Mouse (Mus musculus) cerebellum, adult 11-12 months (tissue): ENCODE data around the gene Oard1.
A peak's percentile ranks its signal among the peaks of the same experiment; 100 is the strongest.

Experiments
- DNase-seq: peaks from one replicate; pipeline ENCODE4 v3.0.0; 2022

The Oard1 gene

DNA sequence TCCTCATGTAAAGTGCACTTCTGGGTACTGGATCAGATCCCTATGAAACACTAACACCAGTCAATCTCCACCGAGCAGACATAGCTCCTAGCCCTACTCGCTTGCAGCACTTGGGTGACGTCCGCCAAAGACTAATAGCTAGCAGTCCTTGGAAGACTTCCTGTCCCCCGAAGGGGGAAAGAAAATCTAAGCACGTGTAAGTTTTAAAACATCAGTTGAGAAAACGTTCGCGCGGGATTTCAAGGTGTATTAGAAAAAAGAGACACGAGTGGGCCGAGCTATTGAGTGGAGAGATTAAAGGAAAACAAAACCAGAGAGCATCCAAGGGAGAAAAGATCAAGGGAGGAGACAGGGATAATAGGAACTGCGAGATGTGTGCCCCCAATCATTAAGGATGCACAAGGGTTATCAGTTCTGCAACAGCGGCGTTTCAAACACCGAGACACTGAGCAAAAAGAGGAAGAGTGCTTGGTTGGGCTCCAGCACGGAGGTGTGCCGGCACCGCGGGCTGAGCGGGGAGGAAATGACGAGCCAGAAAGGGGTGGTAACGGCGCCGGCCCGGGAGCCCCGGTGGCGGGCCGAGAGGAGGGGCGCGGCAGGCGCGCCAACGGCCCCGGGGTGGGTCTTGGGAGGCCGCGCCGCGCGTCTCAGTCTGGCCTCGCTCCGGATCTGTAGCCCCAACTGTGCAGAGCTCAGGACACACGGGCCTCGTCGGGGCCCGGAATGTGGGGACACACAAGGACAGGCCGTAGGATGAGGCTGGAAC is 1.1 kb upstream of the Oard1 start:
- peak; percentile 84 for DNase-seq

DNA sequence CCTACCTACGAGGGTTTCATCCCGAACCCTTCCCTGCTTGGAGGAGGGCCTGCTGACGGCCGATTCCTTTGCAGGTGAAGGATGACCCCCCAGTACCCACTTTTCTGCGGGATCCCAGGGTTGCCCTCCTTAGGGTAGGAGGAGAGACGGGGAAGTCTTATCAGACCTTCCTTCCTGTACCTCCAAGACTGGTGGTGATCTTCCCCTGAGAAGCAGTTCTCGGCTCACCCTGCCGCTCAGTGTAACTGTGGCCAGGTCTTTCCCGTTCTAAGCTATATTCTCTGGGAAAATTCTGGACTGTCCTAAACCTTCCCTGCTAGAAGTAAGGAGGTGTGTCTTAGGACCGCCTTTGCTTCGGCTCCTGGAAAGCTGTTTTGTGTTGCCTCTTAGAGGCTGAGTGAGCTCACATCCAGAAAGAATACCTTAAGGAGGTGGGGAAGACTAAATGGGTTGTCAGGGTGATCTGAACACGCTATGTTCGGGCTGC is 528 bp downstream of the Oard1 start:
- no peak for DNase-seq

DNA sequence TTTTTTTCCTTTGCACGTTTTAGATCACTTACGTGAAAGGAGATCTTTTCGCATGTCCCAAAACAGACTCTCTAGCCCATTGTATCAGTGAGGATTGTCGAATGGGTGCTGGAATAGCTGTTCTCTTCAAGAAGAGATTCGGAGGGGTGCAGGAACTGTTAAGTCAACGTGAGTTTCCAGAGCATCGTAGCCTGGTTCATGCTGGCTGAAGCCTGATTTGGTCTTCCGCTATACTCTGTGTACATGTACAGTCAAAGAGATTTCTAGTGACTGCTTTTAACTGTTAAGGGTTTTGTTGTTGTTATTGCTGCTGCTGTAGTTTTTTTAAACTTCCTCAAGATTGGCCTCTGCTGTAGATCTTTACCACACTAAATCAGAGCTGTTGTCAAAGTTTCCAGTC is 1.4 kb downstream of the Oard1 start:
- DNase-seq = no peak

DNA sequence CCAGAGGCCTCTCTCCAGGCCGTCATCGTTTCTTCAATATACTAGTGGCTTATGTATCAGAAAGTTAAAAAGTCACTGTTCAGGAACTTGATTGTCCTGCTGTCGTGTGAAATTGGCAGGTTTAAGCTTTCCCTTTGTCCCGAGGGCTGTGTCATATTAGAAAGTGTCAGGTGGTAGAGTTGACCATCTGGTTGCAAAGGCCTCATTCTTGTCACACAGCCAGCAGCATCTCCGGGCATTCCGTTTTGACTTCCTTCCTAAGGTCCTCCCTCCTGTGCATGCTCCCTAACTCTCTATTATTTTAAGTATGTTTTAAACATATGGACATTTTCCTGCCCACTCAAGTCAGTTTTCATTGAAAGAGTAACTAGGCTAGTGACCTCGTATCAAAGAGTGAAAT is 6.2 kb downstream of the Oard1 start:
- DNase-seq = peak; percentile 74

DNA sequence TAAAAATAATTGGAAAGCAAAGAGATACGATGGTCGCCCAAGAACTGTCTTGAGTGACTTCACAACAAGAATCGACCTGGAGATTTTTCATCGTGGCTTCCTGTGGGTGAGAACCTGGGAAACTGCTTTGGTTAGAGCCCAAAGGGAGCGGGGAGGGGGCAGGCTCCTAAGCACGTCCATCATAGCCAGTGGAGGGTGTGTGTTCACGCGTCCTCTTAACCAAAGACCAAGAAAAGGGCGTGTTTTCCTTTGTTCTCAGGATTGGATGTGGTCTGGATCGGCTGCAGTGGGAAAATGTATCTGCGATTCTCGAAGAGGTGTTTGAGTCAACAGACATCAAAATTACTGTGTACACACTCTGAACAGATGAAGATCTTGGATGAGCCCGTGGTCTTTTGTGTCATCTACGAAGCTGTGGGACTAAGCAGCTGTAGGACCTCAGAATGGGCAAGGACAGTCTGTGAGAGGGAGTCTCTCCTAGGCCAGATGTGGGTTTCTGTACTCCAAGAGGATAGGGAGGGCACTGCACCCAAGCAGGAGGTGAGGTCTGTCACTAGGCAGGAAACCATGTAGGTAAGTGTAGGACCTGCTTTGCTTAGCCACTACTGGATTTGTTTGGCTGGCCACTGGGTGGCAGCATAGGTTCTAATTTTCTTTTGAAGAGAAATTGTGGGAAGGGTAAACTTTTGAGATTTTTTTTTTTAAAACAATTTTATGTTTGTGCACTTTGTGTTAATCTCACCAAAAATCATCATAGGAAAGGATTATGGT is 6.8 kb downstream of the Oard1 start:
- peak; percentile 47 for DNase-seq

DNA sequence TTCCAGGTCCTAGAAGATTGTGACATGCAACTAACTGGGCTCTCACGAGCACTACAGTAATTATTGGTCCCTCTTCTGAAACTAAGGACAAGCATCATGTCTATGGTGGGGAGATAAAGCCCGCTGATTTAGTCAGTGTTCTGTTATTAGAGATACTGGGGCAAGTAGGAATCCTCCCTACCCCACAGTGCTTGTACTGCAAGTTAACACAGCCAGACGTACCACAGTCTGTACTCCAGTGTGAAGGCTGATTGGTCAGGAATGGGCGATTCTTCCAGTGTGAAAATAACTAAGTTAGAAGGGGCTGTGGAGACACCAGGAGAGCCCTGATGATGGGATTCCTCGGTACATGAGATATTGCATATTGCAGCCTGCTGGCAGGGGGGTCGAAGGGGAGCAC is 7.7 kb downstream of the Oard1 start:
- DNase-seq = no peak

DNA sequence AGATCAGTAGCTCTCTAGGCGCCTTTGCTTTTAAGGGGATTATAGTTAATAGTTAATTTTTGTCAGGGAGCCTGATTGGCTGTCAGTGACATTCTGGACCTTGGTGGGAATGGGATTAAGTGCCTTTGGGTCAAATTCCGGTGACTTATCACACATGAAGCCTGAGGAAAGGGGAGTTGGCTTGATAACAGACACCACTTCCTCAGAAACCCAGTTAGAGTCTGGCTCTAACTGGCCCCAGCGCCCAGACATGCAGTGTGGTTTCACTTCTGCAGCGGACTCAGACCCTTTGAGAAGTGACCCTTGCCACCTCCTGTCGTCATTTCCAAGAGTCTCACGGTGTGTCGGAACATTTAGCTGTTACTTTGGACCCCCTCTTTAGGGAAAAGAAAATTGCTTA is 8.4 kb downstream of the Oard1 start:
- no peak for DNase-seq

DNA sequence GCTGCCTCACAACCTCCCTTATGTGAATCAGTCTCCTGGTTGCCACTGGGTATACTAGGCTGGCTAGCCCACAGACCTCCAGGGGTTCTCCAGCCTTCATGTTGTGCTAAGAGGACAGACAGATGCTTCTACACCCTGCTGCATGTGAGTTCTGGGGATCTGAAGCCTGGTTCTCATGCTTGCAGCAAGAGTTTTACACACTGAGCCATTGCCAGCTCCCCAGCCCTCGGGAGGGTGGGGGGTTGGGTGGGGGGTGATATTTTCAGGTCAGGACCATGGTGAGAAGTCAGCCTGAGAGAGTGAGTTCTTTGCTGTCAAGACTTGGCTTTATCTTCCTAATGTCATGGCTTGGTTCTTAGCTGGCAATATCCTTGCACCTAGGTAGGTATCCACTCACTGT is 9.0 kb downstream of the Oard1 start:
- DNase-seq = no peak

DNA sequence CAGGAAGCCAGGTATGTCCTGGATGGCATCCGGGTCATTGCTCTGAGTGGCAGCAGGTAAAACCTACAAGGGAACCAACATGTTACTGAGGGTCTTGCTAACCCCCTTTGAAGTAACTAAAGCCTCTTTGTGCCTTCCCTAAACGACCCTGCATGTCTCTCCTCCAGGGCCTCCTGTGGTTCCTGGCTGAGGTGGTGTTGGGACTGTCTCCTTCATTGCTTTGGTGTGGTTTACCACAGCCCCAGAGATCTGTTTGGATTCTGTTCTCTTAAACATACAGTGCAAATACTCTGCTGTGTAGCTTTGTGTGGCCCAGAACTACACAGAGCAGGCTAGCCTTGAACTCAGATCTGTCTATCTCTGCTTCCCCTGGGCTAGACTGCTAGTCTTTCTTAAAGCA is 9.8 kb downstream of the Oard1 start:
- DNase-seq = no peak

DNA sequence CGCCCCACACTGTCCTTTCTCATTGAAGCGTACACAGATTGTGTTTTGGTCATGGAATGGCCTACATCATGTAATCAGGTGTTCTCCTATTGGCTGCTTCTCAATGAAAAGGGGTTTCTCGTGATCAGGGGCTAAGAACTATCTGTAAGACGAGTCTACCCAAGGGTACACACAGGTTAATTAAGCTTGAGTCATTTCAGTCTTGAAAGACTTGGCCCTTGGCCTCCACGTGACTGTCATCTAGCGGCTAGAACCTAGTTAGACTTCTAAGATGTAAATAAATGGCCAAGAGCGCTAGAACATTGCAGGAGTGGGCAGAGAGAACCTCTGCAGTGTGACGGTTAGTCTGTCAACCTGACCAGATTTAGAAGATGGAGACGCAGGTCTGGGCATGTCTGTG is 14.4 kb downstream of the Oard1 start:
- DNase-seq = no peak

DNA sequence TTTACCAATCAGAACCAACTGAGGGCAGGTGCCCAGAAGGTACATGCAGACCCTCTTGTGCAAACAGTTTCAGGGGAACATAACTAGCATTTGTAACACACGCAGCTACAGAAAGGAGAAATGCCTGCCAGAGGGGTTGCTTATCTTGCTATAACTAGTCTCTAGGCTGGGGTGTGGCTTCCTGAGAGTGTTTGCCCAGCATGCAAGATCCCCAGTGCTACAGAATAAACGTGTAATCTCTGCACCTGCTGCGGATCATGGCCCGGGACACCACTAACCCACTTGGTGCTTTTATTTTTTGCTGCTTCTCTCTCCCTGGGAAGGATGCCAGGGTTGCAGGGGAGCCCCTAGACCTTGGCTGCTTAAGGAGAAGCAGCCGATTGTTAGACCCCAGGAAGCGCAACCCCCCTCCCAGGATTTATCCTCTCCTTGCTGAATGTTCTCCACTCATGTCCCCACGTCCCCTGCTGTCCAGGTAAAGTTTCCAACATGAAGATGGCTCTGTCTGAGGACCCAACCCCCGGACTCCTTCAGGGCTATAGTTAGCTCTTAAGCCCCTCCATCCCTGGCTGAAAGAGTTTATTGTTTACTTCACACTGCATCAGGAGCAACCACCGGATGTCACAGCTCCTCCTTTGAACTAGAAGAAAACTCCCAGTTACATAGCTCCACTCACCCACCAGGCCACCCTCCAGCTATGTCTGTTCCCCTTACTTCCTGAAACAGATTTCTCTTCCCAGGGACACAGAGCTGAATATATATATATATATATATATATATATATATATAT is 16.2 kb downstream of the Oard1 start:
- no peak for DNase-seq

DNA sequence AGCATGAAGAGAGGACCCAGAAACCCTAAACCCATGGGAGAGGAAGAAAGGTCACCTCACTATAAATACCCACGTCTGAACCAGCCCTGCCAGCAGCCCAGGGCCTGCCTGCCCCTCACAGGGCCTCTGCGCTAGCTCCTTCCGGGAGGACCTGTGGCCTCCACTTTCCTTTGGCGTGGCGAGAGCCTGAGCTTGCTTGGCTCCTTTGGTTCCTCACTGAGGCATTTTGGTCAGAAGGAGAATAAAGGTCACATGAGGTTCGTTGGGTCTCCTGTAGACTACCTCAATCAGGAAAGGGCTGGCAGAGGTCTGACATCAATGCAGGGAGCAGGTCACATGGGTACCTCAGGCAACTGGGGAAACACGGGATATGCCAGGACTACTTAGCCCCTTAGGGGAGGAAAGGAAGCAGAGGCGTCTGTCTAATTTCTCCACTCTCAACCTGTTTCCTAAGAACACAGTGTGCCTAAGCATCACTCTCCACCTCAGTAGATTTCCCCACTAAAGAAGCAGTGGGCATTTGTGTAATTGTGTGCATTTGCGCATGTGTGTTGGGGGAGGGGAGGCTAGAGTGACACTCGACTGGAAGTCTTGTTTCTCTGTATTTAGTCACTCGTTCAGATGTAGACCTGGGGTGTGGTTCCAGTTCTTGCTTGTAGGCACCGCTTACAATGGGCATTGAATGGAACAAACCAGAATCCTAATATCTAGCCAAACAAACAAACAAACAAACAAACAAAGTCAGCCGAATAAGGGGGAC is 17.4 kb downstream of the Oard1 start:
- DNase-seq = no peak

DNA sequence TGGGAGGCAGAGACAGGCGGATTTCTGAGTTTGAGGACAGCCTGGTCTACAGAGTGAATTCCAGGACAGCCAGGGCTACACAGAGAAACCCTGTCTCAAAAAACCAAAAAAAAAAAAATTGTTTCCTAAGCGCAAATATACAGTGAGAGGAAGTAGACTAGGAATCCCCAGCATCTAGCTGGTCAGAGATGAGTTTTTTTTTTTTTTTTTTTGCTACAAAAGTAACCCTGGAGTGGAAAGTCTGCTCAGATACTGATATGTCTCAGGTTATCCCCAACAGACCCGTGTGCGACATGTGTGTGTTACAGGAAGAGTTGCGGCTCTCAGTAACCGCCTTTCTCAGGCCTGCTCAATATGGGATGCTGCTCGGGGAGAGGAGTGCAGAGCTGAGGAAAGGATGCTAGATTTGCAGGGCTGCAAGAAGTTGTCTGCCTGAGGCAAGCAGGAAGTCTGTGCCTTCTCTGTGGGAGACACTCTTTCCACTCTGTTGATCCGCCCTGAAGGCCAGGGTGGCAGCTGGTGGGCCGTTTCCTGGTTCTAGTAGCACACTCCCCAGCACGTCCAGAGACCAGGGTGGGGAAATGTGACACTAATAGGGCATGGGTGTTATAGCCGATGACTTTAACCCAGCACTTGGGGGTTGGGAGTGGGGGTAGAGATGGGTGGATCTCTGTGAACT is 18.2 kb downstream of the Oard1 start:
- no peak for DNase-seq

DNA sequence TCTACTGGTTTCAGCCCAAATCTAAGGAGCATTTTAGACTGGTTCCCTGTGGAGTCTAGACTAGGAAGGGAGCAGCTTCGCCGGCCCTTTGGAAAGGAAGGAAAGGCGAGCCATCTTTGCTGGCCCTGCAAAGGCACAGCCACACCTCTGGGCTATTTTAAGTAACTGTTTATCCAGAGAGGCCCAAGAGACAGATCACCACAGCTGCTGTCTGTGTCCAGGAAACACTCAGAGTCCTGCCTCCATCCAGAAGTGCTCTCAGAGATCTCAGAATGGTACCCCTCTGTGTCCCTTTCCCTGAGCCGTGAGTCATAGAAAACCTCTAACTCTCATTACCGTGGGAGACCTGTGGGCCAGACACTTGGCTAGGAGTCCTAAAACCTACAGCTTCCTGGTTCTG is 20.6 kb downstream of the Oard1 start:
- DNase-seq = no peak

DNA sequence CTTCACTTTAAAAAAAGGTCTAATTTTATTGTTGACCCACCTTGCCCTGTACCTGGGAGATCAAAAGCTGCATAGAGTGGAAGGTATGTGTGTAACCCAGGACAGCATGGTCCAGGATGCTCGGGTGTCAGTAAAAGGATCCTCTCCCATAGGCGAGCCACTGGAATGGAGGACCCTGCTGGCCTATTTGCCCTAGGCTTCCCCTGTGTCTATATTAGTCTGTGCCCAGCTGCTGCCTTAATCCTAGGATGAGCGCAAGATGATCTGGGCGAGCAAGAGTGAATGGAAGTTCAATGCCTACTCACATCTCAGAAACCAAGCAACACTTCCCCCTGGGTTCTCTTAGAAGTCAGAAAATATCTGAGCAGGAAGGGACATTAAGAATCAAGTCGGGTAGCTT is 21.2 kb downstream of the Oard1 start:
- DNase-seq = no peak

DNA sequence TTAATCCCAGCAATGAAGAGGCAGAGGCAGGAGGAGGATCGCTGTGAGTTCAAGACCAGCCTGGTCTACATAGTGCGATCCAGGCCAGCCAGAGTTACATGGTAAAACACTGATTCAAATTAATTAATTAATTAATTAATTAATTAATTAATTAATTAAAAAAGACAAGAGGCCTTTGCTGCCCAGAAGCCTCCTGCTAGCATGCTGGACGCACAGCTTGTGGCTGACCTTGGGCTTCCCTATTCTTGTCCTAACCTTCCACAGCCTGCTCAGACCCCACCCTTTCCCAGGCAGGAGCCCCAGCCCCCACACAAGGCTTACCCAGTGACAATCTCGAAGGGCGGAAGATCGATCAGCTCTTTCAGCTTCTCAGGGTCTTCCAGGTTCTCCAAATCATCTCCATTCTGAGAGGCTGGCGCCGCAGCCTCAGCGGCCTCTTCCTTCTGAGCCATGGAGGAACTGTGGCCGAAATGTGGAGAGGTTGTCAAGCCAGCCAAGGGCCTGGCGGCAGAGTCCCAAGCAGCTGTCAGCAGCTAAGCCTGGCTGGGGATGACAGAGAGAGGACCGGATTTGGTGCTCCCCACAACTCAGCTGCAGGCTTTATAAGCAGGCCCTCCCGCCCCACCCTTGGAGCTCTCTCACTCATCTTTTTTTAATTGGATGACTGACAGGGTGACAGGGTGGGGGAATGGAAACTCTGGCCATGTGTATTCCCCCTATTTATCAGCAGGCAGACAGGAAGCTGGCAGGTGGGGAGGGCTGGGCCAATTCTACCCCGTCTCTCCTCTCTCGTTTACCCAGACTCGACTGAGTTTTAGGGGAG is 22.6 kb downstream of the Oard1 start, which contains the start of gene Apobec2:
Apobec2 (minus strand) TSS at position 773 of the 823 bp plus-strand sequence.
- no peak for DNase-seq

DNA sequence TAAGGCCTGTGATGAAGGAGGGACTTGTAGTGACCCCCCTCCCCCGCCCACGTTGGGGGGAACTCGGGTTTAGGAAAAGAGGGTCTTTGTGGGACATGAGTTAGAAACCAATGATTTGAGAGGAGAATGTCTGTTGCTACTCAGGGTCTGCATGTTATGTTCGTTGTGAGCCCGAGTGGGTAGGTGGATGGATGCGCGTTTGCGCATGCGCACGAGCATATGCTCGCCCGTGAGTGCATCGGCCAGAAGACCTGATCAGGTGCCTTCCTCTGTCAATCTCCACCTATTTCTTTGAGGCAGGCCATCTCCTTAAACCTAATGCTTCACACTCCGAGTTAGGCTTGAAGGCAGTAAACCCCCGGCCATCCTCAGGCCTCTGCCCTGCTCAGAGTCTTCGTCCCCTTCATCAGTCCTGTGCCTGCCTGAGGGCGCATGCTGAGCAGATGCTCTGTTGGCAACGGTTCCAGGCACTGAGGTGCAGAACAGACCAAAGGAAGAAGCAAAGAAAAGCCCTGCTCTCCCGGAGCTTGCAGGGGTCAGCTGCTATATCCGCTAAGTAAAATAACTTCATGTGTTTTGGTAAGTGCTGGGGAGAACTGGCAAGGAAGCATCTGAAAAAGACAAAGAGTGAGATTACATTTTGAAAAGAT is 23.3 kb downstream of the Oard1 start:
- DNase-seq = no peak

DNA sequence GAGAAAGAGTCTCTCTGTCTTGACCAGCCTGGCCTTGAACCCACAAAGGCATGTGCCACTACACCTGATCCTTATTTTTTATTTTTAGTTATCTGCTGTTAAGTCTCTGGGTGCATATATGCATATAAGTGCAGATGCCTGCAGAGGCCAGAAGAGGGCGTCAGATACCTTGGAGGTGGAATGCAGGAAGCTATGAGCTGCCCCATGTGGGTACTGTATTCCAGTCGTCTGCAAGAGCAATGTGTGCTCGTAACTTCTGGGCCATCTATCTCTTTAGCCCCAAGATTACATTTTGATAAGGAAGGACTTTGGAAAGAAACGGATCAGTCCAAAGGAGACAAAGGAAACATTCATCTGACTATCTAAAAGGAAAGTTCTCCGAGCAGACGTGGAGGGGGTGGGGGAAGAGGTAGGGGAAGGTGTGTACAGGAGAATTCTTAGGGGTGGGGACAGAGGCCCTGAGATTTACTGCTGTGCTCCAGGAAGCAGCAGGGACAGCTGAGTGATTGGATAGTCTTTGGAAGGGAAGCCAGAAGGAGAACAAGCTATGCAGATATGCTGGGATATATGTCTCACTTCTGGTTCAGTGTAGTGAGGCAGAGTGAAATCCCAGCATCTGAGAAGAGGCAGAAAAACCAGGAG is 24.0 kb downstream of the Oard1 start:
- no peak for DNase-seq

DNA sequence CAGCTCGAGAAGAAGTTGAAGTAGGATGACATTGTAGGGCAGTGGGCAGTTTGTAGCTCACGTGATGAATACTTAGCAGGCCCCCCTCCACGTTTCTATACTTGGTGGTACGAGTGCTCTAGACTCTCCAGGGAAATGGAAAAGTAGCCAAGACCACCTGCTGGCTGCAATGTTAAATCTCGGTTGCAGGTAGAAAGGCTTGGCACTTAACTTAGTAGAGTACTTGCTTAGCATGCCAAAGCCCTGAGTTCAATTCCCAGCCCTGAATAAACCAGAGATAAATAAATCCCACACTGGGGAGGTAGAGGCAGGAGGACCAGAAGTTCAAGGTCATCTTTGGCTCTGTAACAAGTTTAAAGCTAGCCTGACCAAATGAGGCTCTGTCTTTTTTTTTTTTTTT is 24.7 kb downstream of the Oard1 start:
- DNase-seq = no peak

DNA sequence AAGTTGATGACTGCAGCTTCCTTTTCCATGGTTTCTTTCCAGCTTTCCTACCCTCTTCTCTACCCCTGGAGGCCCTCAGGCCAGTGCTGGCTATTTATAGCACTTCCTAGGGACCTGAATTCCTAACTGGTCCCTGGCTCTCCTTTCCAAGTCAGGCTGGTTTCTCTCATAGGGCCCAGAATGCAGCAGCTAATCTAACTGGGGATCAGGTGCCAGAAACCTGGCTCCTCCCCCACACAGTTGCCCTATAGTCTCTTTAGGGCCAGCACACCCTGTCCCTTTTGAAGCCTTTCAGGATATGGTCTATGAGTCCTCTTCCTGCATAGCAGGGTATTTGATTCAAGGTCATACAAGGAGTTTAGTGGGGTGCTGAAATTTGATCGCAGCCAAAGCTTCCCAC is 26.7 kb downstream of the Oard1 start:
- DNase-seq = no peak
